Mouse (Mus musculus): ENCODE measurements around the gene Bcl2l2. TPM values are rescaled to one million over a fixed set of nuclear protein-coding genes. Genes with fewer than 3 reads are reported as not detected.

The Bcl2l2 gene
- polyA plus RNA-seq, 1 experiment from 2014 or later: 1.5 TPM

DNA sequence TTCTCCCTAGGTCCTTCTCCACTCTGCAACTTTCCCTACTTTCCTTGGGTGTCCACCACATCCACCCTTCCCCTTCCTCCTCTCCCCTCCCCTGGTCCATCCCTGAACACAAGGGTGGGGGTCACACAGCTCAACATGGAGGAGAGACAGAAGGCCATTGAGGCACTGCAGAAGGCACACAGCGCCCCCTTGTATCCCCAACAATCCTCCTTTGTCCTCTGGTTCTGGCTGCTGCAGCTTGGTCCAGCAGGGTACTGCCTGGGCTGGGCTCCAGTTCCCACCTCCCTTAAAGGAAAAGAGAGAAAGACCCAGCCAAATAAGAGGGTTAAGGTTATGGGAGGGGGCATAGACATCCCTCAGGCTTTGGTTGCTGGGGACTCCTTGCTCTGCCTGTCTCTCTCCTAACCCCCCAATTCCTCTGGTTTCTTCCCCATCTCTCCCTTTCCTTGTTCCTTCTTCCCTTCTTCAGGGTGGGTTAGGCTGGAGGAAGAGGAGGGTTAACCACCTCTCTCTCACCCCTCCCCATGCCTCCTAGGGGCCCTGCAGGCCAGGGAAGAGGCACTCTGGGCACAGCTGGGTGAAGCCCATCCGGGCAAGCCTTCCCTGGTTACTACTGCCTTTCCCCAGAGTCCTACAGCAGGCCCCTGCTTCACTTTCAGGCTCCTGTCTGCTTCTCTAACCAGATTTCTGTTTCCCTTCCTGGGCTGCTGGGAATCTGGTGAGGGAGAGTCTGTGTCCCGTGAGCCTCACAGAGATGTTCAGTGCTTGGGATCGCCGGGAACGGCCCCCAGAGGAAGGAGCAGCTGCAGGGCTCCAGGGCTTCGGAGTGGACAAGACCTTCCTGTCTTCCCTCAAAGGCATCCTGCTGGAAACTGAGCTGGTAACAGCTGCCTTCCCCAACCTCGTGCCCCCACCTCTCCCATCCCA lies 53.0 kb downstream of the Bcl2l2 start, which contains the start of gene Cmtm5:
TSS of gene Cmtm5 (plus strand) at position 358 of the 927 bp plus-strand sequence.
- DNase-seq (ENCODE audit: low spot score): no peak

DNA sequence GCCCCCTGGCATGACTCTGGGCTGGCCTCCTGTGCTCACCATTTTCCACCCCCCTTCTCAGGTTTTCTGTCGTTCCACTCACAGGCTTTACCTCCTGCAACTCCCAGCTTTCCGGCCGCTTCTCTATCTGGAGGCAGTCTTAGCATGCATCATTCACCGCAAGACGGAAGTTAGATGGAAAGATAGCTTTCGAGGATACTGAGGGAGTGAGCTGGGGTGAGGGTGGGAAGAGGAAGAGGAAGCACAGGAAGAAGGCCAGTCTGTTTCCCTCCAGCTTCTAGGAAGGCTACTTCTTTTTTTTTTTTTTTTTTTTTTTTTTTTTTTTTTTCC lies 53.6 kb downstream of the Bcl2l2 start:
- DNase-seq (ENCODE audit: low spot score): no peak

DNA sequence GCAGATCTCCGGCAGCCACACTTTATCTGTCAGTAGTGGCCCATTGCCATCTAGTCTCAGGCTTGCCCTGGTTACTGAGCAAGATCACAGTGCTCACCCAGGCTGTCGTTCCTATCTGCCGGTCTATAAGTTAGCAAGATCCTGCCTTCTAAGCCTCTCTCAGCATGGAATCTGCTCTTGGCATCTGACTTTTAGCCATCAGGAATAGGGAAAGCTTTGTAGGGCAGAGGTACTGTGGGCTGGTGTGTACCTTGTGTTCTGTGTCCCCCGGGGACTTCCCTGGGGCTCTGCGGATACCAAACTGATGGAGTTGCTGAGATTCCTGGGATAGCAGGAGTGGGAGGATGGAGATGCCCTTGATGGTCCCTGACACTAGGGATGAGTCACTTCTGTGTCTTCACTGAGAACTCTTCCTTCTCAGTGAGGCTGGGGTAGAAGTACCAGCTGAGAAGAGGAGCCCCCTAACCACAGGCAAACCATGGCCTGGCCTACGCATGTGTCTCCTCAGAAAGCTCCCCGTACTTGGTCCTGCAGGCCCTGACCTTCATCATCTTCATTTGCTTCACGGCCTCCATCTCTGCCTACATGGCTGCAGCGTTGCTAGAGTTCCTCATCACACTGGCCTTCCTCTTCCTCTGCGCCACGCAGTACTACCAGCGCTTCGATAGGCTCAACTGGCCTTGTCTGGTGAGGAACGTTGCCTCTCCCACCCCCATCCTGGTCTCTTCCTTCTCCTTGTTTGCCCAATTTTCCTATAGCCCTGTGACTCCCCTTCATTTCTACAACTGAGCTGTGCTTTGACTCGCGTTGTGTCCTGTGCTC lies 54.4 kb downstream of the Bcl2l2 start:
- no peak for DNase-seq (ENCODE audit: low spot score)

Other genes with a start within 250 kb of the Bcl2l2 start
- gene Gm17606, start 242.4 kb upstream of the Bcl2l2 start, polyA plus RNA-seq (2015; fragmentation: Nextera tagmentation; extraction: Ambion mirVana): not detected in 2 replicates
- gene Cdh24, start 242.0 kb upstream of the Bcl2l2 start, polyA plus RNA-seq (2015; fragmentation: Nextera tagmentation; extraction: Ambion mirVana): 5.2 and 5.4 TPM in 2 replicates
- 101 TPM in 2 replicates for gene 1700123O20Rik, start 197.2 kb upstream of the Bcl2l2 start, polyA plus RNA-seq (2015; fragmentation: Nextera tagmentation; extraction: Ambion mirVana)
- gene Acin1, start 196.4 kb upstream of the Bcl2l2 start, polyA plus RNA-seq (2015; fragmentation: Nextera tagmentation; extraction: Ambion mirVana): 137 and 173 TPM in 2 replicates
- 0.09 and 0.18 TPM in 2 replicates for gene Gm29776, start 184.5 kb upstream of the Bcl2l2 start, polyA plus RNA-seq (2015; fragmentation: Nextera tagmentation; extraction: Ambion mirVana)
- not detected in 2 replicates for gene Cebpe, start 171.2 kb upstream of the Bcl2l2 start, polyA plus RNA-seq (2015; fragmentation: Nextera tagmentation; extraction: Ambion mirVana)
- 0.94 and 1.2 TPM in 2 replicates for gene Slc7a8, start 101.4 kb upstream of the Bcl2l2 start, polyA plus RNA-seq (2015; fragmentation: Nextera tagmentation; extraction: Ambion mirVana)
- gene Rnf212b, start 69.2 kb upstream of the Bcl2l2 start, polyA plus RNA-seq (2015; fragmentation: Nextera tagmentation; extraction: Ambion mirVana): not detected in 2 replicates
- 7.2 and 8.8 TPM in 2 replicates for gene Homez, start 12.4 kb upstream of the Bcl2l2 start, polyA plus RNA-seq (2015; fragmentation: Nextera tagmentation; extraction: Ambion mirVana)
- 1.8 and 2.2 TPM in 2 replicates for gene Ppp1r3e, start 5.8 kb upstream of the Bcl2l2 start, polyA plus RNA-seq (2015; fragmentation: Nextera tagmentation; extraction: Ambion mirVana)
- 1.2 TPM in 1 of 2 replicates, not detected in the other for gene Gm20521, start 64 bp downstream of the Bcl2l2 start, polyA plus RNA-seq (2015; fragmentation: Nextera tagmentation; extraction: Ambion mirVana)
- gene Pabpn1, start 9.1 kb downstream of the Bcl2l2 start, polyA plus RNA-seq (2015; fragmentation: Nextera tagmentation; extraction: Ambion mirVana): 91.7 and 109 TPM in 2 replicates
- gene Slc22a17, start 29.8 kb downstream of the Bcl2l2 start, polyA plus RNA-seq (2015; fragmentation: Nextera tagmentation; extraction: Ambion mirVana): 4.1 and 4.3 TPM in 2 replicates
- 8.2 and 9.2 TPM in 2 replicates for gene Efs, start 42.7 kb downstream of the Bcl2l2 start, polyA plus RNA-seq (2015; fragmentation: Nextera tagmentation; extraction: Ambion mirVana)
- not detected in 2 replicates for gene Il25, start 49.3 kb downstream of the Bcl2l2 start, polyA plus RNA-seq (2015; fragmentation: Nextera tagmentation; extraction: Ambion mirVana)
- gene Cmtm5, start 52.9 kb downstream of the Bcl2l2 start, polyA plus RNA-seq (2015; fragmentation: Nextera tagmentation; extraction: Ambion mirVana): 0.22 TPM in 1 of 2 replicates, not detected in the other
- 0.34 and 0.35 TPM in 2 replicates for gene Myh6, start 83.5 kb downstream of the Bcl2l2 start, polyA plus RNA-seq (2015; fragmentation: Nextera tagmentation; extraction: Ambion mirVana)
- gene Gm17428, start 93.6 kb downstream of the Bcl2l2 start, polyA plus RNA-seq (2015; fragmentation: Nextera tagmentation; extraction: Ambion mirVana): not detected in 2 replicates
- 0.49 and 0.55 TPM in 2 replicates for gene Myh7, start 111.2 kb downstream of the Bcl2l2 start, polyA plus RNA-seq (2015; fragmentation: Nextera tagmentation; extraction: Ambion mirVana)
- 128 and 129 TPM in 2 replicates for gene Ngdn, start 132.1 kb downstream of the Bcl2l2 start, polyA plus RNA-seq (2015; fragmentation: Nextera tagmentation; extraction: Ambion mirVana)
- 1.1 and 1.5 TPM in 2 replicates for gene Zfhx2, start 208.9 kb downstream of the Bcl2l2 start, polyA plus RNA-seq (2015; fragmentation: Nextera tagmentation; extraction: Ambion mirVana)
- 9.8 and 10.3 TPM in 2 replicates for gene Thtpa, start 211.4 kb downstream of the Bcl2l2 start, polyA plus RNA-seq (2015; fragmentation: Nextera tagmentation; extraction: Ambion mirVana)
- gene Ap1g2, start 223.2 kb downstream of the Bcl2l2 start, polyA plus RNA-seq (2015; fragmentation: Nextera tagmentation; extraction: Ambion mirVana): 32.0 and 38.3 TPM in 2 replicates
- 0.09 TPM in 2 replicates for gene Jph4, start 233.6 kb downstream of the Bcl2l2 start, polyA plus RNA-seq (2015; fragmentation: Nextera tagmentation; extraction: Ambion mirVana)